Mouse (Mus musculus) kidney, embryonic 14.5 days (tissue): Measurements from ENCODE around the gene Pdhx. TPM values are rescaled to one million over a fixed set of nuclear protein-coding genes. Genes with fewer than 3 reads are reported as not detected.

Experiments used
- ATAC-seq: fragments of 200-750 bp; cut with Nextera tagmentation; 2 replicates; pipeline ENCODE4 v1.8.0; 2017; ENCODE audit warnings: moderate number of reproducible peaks, mild to moderate bottlenecking, moderate TSS enrichment, moderate library complexity; ENCODE audit not compliant: low FRiP score, low TSS enrichment
- H3K27ac ChIP-seq: fragments of 300-500 bp; sonication (generic); 2 replicates; pipeline ENCODE4 v1.5.1; 2014; ENCODE audit warnings: low read depth, mild to moderate bottlenecking, low read length, moderate library complexity, mixed read lengths
- H3K27me3 ChIP-seq: fragments of 300-500 bp; sonication (generic); 2 replicates; pipeline ENCODE4 v1.6.1; 2014; ENCODE audit warnings: mild to moderate bottlenecking, low read length; ENCODE audit not compliant: control insufficient read depth, insufficient read depth
- H3K36me3 ChIP-seq: fragments of 300-500 bp; sonication (generic); 2 replicates; pipeline ENCODE4 v1.6.1; 2014; ENCODE audit warnings: low read length, mixed read lengths; ENCODE audit not compliant: control insufficient read depth, insufficient read depth
- H3K4me1 ChIP-seq: fragments of 300-500 bp; sonication (generic); 2 replicates; pipeline ENCODE4 v1.6.1; 2014; ENCODE audit warnings: low read length, mixed read lengths; ENCODE audit not compliant: control insufficient read depth, insufficient read depth
- H3K4me2 ChIP-seq: fragments of 300-500 bp; sonication (generic); replicated peaks from 2 replicates; pipeline ENCODE4 v1.6.1; 2014; ENCODE audit warnings: low read depth, mild to moderate bottlenecking, low read length
- H3K4me3 ChIP-seq: fragments of 300-500 bp; sonication (generic); 2 replicates; pipeline ENCODE4 v1.5.1; 2014; ENCODE audit warnings: mild to moderate bottlenecking, low read length
- H3K9ac ChIP-seq: fragments of 300-500 bp; sonication (generic); 2 replicates; pipeline ENCODE4 v1.6.1; 2014; ENCODE audit warnings: low read depth, mild to moderate bottlenecking, low read length, moderate library complexity
- H3K9me3 ChIP-seq: fragments of 300-500 bp; sonication (generic); 2 replicates; pipeline ENCODE4 v1.6.1; 2016; ENCODE audit warnings: low read length; ENCODE audit not compliant: control insufficient read depth
- WGBS: fragments of 180-500 bp; shearing (Covaris S2); extraction: QIAGEN DNeasy Blood & Tissue Kit; methylation state at CpG from one replicate; pipeline ENCODE4 v1.1.7; 2014; 5-methylcytosine and 5-hydroxymethylcytosine counted together
- polyA plus RNA-seq: library from polyadenylated mRNA; unstranded; fragments of >200 nt; fragmentation: Nextera tagmentation; extraction: Ambion mirVana; gene quantifications from 2 replicates; pipeline ENCODE4 v1.2.1, GENCODE M21; 2014

Gene Pdhx
- polyA plus RNA-seq, 1 experiment from 2014 or later, result 38.3 TPM

DNA sequence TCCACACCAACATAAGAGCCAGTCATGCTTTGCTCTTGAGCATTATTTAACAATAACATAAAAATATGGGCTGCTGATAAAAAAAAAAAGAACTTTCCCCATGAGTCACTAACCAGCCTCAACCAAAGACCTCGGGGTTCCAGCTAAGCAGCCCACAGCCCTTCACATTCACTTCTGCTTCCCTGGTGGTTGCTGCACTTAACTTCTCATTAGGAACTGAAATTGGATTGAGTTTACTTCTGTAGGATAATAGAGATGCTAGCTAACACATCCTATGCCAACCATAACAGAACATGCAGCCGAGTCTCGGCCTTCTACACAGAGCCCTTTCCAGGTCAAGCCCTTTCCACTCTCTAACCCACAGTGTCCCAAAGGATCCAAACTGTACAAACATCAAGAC lies 65.1 kb downstream of the Pdhx start:
- no peaks in the 10 kb centered on the region for H3K36me3 ChIP-seq
- no peaks in the 10 kb centered on the region for H3K4me1 ChIP-seq
- H3K9me3 ChIP-seq, result no peaks in the 10 kb centered on the region
- H3K27ac ChIP-seq, result no peak overlapping the region
- ATAC-seq, result no peak
- WGBS, result 70% methylated on average over 3 of the region's 3 CpGs
- H3K4me3 ChIP-seq, result no peak overlapping the region
- H3K27me3 ChIP-seq, result no peaks in the 10 kb centered on the region
- H3K4me2 ChIP-seq, result no peak overlapping the region
- H3K9ac ChIP-seq, result no peak overlapping the region

DNA sequence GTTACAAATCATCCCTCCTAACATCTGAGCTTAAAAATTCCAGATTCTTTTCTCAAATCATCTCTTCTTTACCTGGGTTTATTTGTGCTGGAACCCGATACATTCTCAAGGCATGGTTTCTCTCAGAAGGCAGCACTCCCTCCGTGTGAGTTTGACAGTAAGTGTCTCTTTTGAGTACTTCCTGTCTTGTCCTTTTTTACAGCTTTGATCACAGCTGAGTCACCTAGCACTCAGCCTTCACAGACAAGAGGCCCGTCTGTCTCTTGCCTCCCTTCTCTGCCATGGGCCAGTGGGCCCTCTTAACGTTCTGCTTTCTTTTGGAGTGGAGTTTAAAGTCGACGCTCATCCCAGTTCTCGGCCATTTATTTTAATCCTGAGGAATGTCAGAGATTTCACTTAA lies 68.7 kb downstream of the Pdhx start:
- Histone ChIP-seq H3K4me1 (no peaks in the 10 kb centered on the region), H3K27ac (no peak overlapping the region), H3K9me3 (no peaks in the 10 kb centered on the region), H3K4me3 (no peak overlapping the region), H3K36me3 (no peaks in the 10 kb centered on the region), H3K4me2 (no peak overlapping the region), H3K9ac (no peak overlapping the region), H3K27me3 (no peaks in the 10 kb centered on the region)
- WGBS, result 29% methylated on average over 7 of the region's 7 CpGs
- ATAC-seq, result peak; percentile 71; the same call in 1 of the 2 replicates

DNA sequence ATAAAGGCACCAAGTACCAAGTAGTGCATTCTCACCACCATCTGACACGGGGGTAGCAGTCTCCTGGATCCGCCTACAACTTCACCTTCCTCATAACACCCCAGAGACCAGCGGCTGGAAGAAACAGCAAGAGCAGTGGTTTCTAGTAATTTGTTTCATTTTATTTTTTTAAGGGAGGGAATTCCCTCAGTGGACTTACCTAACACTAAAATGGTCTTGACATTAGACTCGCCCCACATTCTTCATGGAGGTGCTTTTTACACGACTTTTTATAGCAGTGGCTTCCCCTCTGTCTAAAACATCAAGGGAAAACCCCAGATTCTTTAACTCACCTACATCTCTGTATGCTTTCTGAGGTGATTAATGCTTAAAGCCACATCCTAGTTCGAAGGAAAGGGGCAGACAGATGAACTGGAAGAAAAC lies 74.1 kb downstream of the Pdhx start:
- 35% methylated on average over 6 of the region's 6 CpGs for WGBS
- peaks cover 3% of the 10 kb centered on the region; the same call in 1 of the 2 replicates for H3K4me1 ChIP-seq
- H3K27me3 ChIP-seq, result no peaks in the 10 kb centered on the region
- no peak overlapping the region for H3K4me2 ChIP-seq
- no peak overlapping the region for H3K9ac ChIP-seq
- ATAC-seq, result no peak
- H3K4me3 ChIP-seq, result no peak overlapping the region
- no peak overlapping the region for H3K27ac ChIP-seq
- no peaks in the 10 kb centered on the region for H3K9me3 ChIP-seq
- H3K36me3 ChIP-seq, result no peaks in the 10 kb centered on the region

DNA sequence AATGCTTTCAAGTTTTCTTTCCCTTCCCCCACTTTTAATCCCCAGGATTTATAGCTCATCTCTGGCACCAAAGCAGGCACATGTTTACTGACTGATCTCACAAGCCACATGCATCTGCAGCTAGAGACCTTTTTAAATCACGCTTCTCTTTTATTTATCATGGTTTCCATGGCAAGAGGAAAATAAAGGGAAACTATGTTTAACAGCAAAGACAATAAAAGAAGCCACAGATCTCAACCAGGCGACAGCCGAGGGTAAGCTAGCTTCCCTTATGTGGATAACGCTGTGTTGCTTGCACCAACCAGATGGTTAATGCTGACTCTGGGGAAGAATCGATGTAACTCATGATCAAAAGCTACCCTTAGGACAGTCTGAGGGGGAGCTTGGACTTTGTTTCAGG lies 75.0 kb downstream of the Pdhx start:
- ATAC-seq, result no peak
- no peak overlapping the region for H3K27ac ChIP-seq
- H3K27me3 ChIP-seq, result no peaks in the 10 kb centered on the region
- H3K9me3 ChIP-seq, result no peaks in the 10 kb centered on the region
- H3K36me3 ChIP-seq, result no peaks in the 10 kb centered on the region
- 41% methylated on average over 5 of the region's 5 CpGs for WGBS
- no peak overlapping the region for H3K4me3 ChIP-seq
- H3K9ac ChIP-seq, result no peak overlapping the region
- no peak overlapping the region for H3K4me2 ChIP-seq
- peaks cover 3% of the 10 kb centered on the region; the same call in 1 of the 2 replicates for H3K4me1 ChIP-seq

DNA sequence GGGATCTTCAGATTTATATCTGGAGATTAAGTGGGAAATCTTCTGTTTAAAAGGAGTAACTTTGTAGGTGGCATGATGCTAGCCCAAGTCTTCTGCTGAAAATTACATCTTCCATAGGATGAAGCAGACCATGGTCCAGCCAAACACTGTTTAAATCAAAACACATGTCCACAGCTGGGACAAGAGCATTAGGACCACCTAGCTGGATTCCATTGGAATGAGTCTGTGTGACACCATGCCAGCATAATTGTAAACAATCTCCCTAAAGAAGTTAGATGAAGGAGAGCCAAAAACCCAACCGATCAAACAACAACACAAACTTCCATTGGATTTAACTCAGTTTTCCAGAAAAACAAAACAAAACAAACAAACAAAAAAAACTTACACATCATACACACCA lies 75.4 kb downstream of the Pdhx start:
- H3K27me3 ChIP-seq, result no peaks in the 10 kb centered on the region
- H3K9ac ChIP-seq, result no peak overlapping the region
- peaks cover 3% of the 10 kb centered on the region; the same call in 1 of the 2 replicates for H3K4me1 ChIP-seq
- no peak overlapping the region for H3K27ac ChIP-seq
- no peak overlapping the region for H3K4me2 ChIP-seq
- H3K4me3 ChIP-seq, result no peak overlapping the region
- no peaks in the 10 kb centered on the region for H3K36me3 ChIP-seq
- 80% methylated on average over 1 of the region's 1 CpGs for WGBS
- no peaks in the 10 kb centered on the region for H3K9me3 ChIP-seq
- no peak for ATAC-seq

DNA sequence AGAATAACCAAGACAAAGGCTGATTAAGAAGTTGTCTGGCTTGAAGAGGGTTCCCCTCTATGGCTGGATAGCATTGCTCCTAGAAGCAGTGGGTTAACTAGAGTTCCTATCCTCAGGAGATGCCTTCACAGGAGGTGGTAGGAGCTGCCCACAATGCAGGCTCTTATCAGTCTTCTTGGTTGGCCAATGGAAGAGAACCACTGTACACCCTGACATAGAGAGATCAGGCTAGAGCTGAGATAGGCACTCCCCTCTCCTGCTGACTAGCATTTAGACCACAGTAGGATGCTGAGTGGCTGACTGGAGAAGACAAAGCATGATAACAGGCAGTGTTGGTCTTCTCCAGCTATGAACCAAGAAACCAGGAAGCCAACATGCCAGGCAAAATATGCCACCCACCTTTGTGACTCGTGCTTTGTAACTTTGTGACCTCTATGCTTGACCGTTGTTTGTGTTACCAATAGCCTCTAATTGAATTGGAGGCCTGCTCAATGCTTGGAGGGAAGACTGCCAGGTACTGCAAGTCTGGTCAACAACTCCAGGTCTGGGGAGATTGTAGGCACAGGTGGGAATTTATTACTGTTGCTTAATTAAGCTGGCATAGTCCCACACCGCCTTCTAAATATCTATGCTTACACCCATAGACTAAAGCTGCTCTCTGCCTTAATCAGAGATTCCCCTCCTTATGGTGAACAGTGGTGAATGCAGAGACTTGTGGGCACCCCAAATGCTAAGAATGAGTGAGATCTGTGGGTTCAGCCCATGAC lies 79.3 kb downstream of the Pdhx start:
- no peak overlapping the region for H3K9ac ChIP-seq
- 87% methylated on average over 3 of the region's 3 CpGs for WGBS
- peaks cover 3% of the 10 kb centered on the region; the same call in 1 of the 2 replicates for H3K4me1 ChIP-seq
- ATAC-seq, result no peak
- no peaks in the 10 kb centered on the region for H3K27me3 ChIP-seq
- no peak overlapping the region for H3K27ac ChIP-seq
- no peak overlapping the region for H3K4me3 ChIP-seq
- H3K9me3 ChIP-seq, result no peaks in the 10 kb centered on the region
- no peak overlapping the region for H3K4me2 ChIP-seq
- H3K36me3 ChIP-seq, result no peaks in the 10 kb centered on the region

DNA sequence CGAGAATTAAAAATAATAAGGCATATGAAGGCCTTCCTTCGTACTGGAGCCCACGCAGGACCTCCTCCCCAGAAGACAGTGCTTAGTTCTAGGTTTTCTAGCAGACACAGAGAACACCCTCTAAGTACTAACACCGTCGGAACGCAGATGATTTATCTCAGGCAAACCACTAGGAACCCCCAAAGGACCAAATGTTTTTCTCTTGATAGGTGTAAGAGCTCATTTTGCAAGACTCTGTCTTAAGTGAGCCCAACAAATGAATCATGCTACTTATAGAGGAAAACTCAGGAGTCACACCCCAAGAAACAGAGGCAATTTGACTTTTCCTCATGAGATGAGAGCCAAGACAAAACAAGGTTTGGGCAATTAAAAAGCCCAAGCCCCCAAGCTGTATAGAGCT lies 80.9 kb downstream of the Pdhx start:
- Histone ChIP-seq H3K4me1 (no peaks in the 10 kb centered on the region), H3K4me2 (no peak overlapping the region), H3K9ac (no peak overlapping the region), H3K9me3 (no peaks in the 10 kb centered on the region), H3K4me3 (no peak overlapping the region), H3K36me3 (no peaks in the 10 kb centered on the region), H3K27me3 (no peaks in the 10 kb centered on the region), H3K27ac (no peak overlapping the region)
- WGBS, result 82% methylated on average over 6 of the region's 6 CpGs
- no peak for ATAC-seq

DNA sequence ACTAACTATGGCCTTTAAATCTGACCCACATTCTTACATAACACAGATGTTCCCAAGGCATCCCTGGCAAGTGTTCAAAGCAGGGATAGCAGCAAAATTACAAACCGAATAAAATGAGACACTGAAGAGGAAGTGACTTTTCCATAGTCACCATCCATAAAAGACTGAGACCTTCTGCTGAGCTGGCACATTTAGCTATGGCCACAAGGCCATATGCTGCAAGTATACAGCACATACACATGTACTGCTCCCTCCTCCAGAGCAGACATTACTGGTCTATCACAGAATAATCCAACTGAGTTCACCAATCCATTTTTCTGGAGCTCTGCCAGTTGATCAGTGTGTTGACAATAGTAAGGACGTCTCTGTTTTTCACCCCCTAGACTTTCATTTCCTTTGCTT lies 83.0 kb downstream of the Pdhx start:
- no peaks in the 10 kb centered on the region for H3K27me3 ChIP-seq
- WGBS, result 56% methylated on average over 2 of the region's 2 CpGs

DNA sequence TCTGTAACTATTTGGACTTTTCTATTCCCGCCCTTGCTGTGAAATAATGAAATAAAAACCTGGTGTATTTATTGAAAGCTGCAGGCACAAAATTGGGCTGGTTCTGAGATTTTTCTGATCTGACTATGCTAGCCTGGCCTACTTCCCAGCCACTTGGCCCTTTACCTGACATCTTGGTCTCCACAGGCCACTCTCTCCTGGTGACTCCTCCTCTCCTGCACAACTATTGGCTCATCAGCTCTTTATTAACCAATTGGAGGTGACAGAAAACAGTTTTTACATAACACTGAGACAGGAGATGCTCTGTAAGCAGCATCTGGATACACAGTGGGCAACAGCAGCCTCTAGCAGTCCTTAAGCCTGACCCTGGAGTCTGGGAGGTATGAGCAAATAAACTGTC lies 83.9 kb downstream of the Pdhx start:
- Histone ChIP-seq H3K4me1 (no peaks in the 10 kb centered on the region), H3K27ac (no peak overlapping the region), H3K4me2 (no peak overlapping the region), H3K9ac (no peak overlapping the region), H3K27me3 (no peaks in the 10 kb centered on the region), H3K4me3 (no peak overlapping the region), H3K36me3 (no peaks in the 10 kb centered on the region), H3K9me3 (no peaks in the 10 kb centered on the region)
- no peak for ATAC-seq
- WGBS, result 91% methylated on average over 1 of the region's 1 CpGs

More for the DNA sequence above, 83.0 kb downstream of the Pdhx start:
- Histone ChIP-seq H3K36me3 (no peaks in the 10 kb centered on the region), H3K9me3 (no peaks in the 10 kb centered on the region), H3K4me1 (no peaks in the 10 kb centered on the region), H3K4me3 (no peak overlapping the region), H3K4me2 (no peak overlapping the region), H3K27ac (no peak overlapping the region), H3K9ac (no peak overlapping the region)
- ATAC-seq, result no peak
